Mouse (Mus musculus) G1E (cell line): Measurements from ENCODE around the gene Hnrnpul2.

ENCODE experiments used
- CTCF ChIP-seq: IDR thresholded peaks from 2 replicates; pipeline ENCODE4 v1.5.1; 2012; ENCODE audit warnings: low read depth, low read length, inconsistent platforms, mixed read lengths
- GATA1 ChIP-seq: IDR thresholded peaks from 2 replicates; pipeline ENCODE4 v1.6.1; 2012; ENCODE audit warnings: borderline replicate concordance, low read length, inconsistent platforms, mixed read lengths
- GATA2 ChIP-seq: IDR thresholded peaks from 2 replicates; pipeline ENCODE4 v1.6.1; 2012; ENCODE audit warnings: low read depth, low read length, inconsistent platforms, borderline replicate concordance
- POLR2AphosphoS5 ChIP-seq: IDR thresholded peaks from 2 replicates; pipeline ENCODE4 v1.6.1; 2012; ENCODE audit warnings: low read depth, low read length, inconsistent platforms; ENCODE audit not compliant: insufficient replicate concordance
- TAL1 ChIP-seq: conservative IDR thresholded peaks from 2 replicates; pipeline ENCODE4 v1.6.1; 2012; ENCODE audit warnings: low read depth, low read length, inconsistent platforms, mixed read lengths

GRCm38 (mm10) chr19:8770567-8771270 is 49.1 kb upstream of the Hnrnpul2 start, which contains the start of gene Tmem223:
- TF ChIP-seq CTCF, result no peak
- TF ChIP-seq TAL1, result no peak
- TF ChIP-seq POLR2AphosphoS5, result no peak
- TF ChIP-seq GATA1, result no peak
- no peak for TF ChIP-seq GATA2
